Mouse (Mus musculus): ENCODE results near the gene Pdcd4. TPM values are rescaled to one million over a fixed set of nuclear protein-coding genes. Genes with fewer than 3 reads are reported as not detected.
A peak's percentile ranks its signal among the peaks of the same experiment; 100 is the strongest.

Gene Pdcd4
- polyA plus RNA-seq, 1 experiment from 2014 or later, result 115 TPM

- 73% methylated on average over 6 of the region's 6 CpGs for WGBS
- H3K36me3 ChIP-seq (ENCODE audit: poor library complexity, severe bottlenecking), result no peaks in the 10 kb centered on the region
- no peaks in the 10 kb centered on the region for H3K4me1 ChIP-seq
- no peaks in the 10 kb centered on the region for H3K27me3 ChIP-seq
- H3K27ac ChIP-seq, result no peak overlapping the region
- H3K9me3 ChIP-seq (replicated peaks), result no peaks in the 10 kb centered on the region
- no peak overlapping the region for H3K4me3 ChIP-seq
- H3K9ac ChIP-seq, result no peak overlapping the region
- no peak overlapping the region for H3K4me2 ChIP-seq
- ATAC-seq, result no peak
These were observed 16.8 kb upstream of the Pdcd4 start for GRCm38 (mm10) chr19:53875246-53875645.

GRCm38 (mm10) chr19:53877779-53878178, 14.3 kb upstream of the Pdcd4 start:
- Histone ChIP-seq H3K4me2 (no peak overlapping the region), H3K27ac (no peak overlapping the region), H3K9me3 (replicated peaks) (no peaks in the 10 kb centered on the region), H3K4me1 (no peaks in the 10 kb centered on the region), H3K9ac (no peak overlapping the region), H3K36me3 (ENCODE audit: poor library complexity, severe bottlenecking) (no peaks in the 10 kb centered on the region), H3K27me3 (no peaks in the 10 kb centered on the region), H3K4me3 (no peak overlapping the region)
- 83% methylated on average over 1 of the region's 1 CpGs for WGBS
- no peak for ATAC-seq

- no peaks in the 10 kb centered on the region for H3K27me3 ChIP-seq
- 87% methylated on average over 1 of the region's 1 CpGs for WGBS
These were observed 11.6 kb upstream of the Pdcd4 start for GRCm38 (mm10) chr19:53880460-53880859.

DNA sequence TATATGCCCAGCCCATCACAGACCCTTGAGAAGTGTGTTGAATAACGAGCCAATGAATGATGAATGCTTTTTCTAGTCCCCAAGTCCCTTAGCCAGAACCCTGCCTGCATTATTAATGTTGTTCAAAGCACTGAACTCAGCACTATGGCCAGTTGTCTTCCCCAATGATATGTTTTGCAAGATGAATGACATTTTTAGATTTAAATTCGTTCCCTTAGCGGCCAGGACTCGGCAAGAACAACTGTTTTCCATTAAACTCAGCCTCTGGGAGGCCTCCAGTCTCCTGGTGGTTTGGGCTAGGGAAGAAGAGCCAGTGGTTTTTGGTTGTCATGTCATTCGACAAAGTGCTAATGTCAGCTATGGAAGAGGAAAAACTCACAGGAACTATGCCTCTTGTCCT, 10.2 kb upstream of the Pdcd4 start:
- H3K27ac ChIP-seq, result no peak overlapping the region

More at GRCm38 (mm10) chr19:53880460-53880859, 11.6 kb upstream of the Pdcd4 start:
- Histone ChIP-seq H3K27ac (no peak overlapping the region), H3K36me3 (ENCODE audit: poor library complexity, severe bottlenecking) (no peaks in the 10 kb centered on the region), H3K4me1 (peaks cover 3% of the 10 kb centered on the region), H3K9me3 (replicated peaks) (no peaks in the 10 kb centered on the region), H3K4me2 (no peak overlapping the region), H3K9ac (no peak overlapping the region), H3K4me3 (no peak overlapping the region)
- ATAC-seq, result no peak

GRCm38 (mm10) chr19:53885450-53885849, 6.6 kb upstream of the Pdcd4 start:
- no peaks in the 10 kb centered on the region for H3K27me3 ChIP-seq
- H3K4me3 ChIP-seq, result no peak overlapping the region
- 7% methylated on average over 10 of the region's 10 CpGs for WGBS
- H3K4me2 ChIP-seq, result no peak overlapping the region
- H3K9me3 ChIP-seq (replicated peaks), result no peaks in the 10 kb centered on the region
- H3K27ac ChIP-seq, result peak overlapping the region; percentile 14; the same call in 1 of the 2 replicates
- peak; percentile 36; the same call in 1 of the 2 replicates for ATAC-seq
- H3K9ac ChIP-seq, result no peak overlapping the region
- H3K4me1 ChIP-seq, result peaks cover 8% of the 10 kb centered on the region
- no peaks in the 10 kb centered on the region for H3K36me3 ChIP-seq (ENCODE audit: poor library complexity, severe bottlenecking)

More for the DNA sequence above, 10.2 kb upstream of the Pdcd4 start:
- no peaks in the 10 kb centered on the region for H3K36me3 ChIP-seq (ENCODE audit: poor library complexity, severe bottlenecking)
- H3K9ac ChIP-seq, result no peak overlapping the region
- no peak for ATAC-seq
- H3K4me1 ChIP-seq, result peaks cover 8% of the 10 kb centered on the region
- no peak overlapping the region for H3K4me3 ChIP-seq
- no peak overlapping the region for H3K4me2 ChIP-seq
- H3K27me3 ChIP-seq, result no peaks in the 10 kb centered on the region
- 72% methylated on average over 5 of the region's 5 CpGs for WGBS
- no peaks in the 10 kb centered on the region for H3K9me3 ChIP-seq (replicated peaks)

DNA sequence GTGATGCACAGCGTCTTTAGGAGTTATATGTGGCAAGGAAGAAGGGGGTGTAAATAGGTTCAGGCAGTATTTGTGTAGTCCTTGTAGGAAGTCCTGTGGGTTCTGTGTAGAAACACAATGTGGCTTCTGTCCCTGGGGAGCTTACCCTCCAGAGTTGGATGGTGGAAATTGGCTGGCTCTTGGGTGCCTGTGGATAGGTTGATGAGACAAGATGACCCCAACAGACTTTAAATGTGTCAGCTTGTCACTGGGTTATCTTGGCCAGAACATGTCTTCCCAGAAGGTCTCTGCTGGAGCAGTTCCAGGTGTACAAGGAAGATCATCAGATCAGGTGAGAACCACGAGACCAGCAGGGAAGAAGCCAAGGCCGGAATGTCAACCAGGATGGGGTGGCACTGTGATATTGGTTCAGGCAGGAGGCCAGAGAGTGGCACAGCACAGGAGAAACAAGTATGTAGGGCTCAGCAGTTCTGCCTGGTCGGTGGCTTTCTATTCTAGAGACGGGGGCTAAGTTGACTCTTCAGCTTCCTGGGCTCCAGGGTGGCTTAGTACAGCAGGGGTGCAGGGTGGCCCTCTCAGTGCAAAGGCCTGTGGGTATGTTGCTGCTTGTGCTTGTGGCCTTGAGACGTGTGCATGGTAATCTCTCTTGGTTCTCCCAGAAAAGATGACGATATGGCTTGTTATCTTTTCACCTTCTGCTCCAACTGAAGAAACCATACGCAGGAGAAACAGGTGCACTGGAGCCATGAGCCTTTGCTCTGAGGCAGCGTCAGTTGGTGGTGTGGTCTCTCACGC, 5.3 kb upstream of the Pdcd4 start:
- ATAC-seq, result no peak
- whole genome bisulfite sequencing, result 92% methylated on average over 10 of the region's 10 CpGs

GRCm38 (mm10) chr19:53887822-53888221, 4.2 kb upstream of the Pdcd4 start:
- ATAC-seq, result no peak
- Histone ChIP-seq H3K27me3 (no peaks in the 10 kb centered on the region), H3K9ac (no peak overlapping the region), H3K27ac (no peak overlapping the region), H3K4me1 (peaks cover 16% of the 10 kb centered on the region), H3K9me3 (replicated peaks) (no peaks in the 10 kb centered on the region), H3K36me3 (ENCODE audit: poor library complexity, severe bottlenecking) (no peaks in the 10 kb centered on the region), H3K4me2 (no peak overlapping the region), H3K4me3 (no peak overlapping the region)
- WGBS, result 89% methylated on average over 3 of the region's 3 CpGs

More for the DNA sequence above, 5.3 kb upstream of the Pdcd4 start:
- Histone ChIP-seq H3K9me3 (replicated peaks) (no peaks in the 10 kb centered on the region), H3K27ac (no peak overlapping the region), H3K36me3 (ENCODE audit: poor library complexity, severe bottlenecking) (no peaks in the 10 kb centered on the region), H3K4me1 (peaks cover 9% of the 10 kb centered on the region), H3K4me2 (no peak overlapping the region), H3K27me3 (no peaks in the 10 kb centered on the region), H3K4me3 (no peak overlapping the region), H3K9ac (no peak overlapping the region)

DNA sequence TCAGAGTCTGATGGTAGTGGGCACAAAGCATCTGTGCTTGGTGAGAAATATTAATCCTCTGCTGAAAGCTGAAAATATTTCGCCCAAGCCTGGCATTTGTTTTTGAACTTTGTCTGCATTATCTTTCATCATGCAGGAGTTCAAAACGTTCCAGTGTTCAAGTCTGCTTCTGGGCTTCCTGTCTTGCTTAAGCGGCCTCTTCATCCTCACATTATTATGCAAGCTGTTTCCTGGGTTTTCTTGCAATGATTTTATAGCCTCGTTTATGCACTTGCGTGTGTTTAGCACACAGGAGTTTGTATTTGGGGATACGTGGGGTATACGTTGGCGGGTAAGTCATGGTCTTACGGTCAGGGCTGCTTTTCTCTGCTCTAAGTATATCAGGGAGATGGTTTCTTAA, 3.7 kb upstream of the Pdcd4 start:
- WGBS, result 86% methylated on average over 9 of the region's 9 CpGs
- Histone ChIP-seq H3K27me3 (no peaks in the 10 kb centered on the region), H3K4me3 (no peak overlapping the region), H3K4me2 (no peak overlapping the region), H3K27ac (no peak overlapping the region), H3K36me3 (ENCODE audit: poor library complexity, severe bottlenecking) (no peaks in the 10 kb centered on the region), H3K9me3 (replicated peaks) (no peaks in the 10 kb centered on the region), H3K9ac (no peak overlapping the region), H3K4me1 (peaks cover 16% of the 10 kb centered on the region)
- ATAC-seq, result no peak

GRCm38 (mm10) chr19:53889555-53889954, 2.5 kb upstream of the Pdcd4 start:
- Histone ChIP-seq H3K4me2 (no peak overlapping the region), H3K9me3 (replicated peaks) (no peaks in the 10 kb centered on the region), H3K4me3 (no peak overlapping the region), H3K27ac (no peak overlapping the region), H3K27me3 (no peaks in the 10 kb centered on the region), H3K36me3 (ENCODE audit: poor library complexity, severe bottlenecking) (no peaks in the 10 kb centered on the region), H3K9ac (no peak overlapping the region), H3K4me1 (peaks cover 16% of the 10 kb centered on the region)
- ATAC-seq, result no peak
- WGBS, result 88% methylated on average over 5 of the region's 5 CpGs

DNA sequence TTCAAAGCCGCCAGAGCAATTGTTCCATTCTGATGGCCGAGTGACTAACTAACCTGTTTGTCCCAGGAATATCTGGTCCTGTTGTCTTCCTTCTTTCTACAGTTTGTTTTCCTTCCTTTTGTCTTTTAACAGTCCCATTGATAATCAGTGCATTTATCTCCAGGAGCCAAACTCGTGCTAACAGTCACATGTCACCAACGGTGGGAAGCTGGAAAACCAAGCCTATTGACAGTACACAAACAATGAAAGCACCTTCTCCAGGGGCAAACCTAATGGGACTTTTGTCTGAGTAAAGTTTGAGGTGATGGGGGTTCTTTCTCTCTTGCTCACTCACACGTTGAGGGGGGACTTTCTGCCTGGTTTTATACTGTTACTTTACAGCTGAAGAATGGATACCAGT, 1.8 kb upstream of the Pdcd4 start:
- ATAC-seq, result no peak
- peaks cover 15% of the 10 kb centered on the region for H3K4me1 ChIP-seq
- no peaks in the 10 kb centered on the region for H3K9me3 ChIP-seq (replicated peaks)
- H3K4me2 ChIP-seq, result no peak overlapping the region
- WGBS, result 50% methylated on average over 5 of the region's 5 CpGs
- H3K36me3 ChIP-seq (ENCODE audit: poor library complexity, severe bottlenecking), result no peaks in the 10 kb centered on the region
- no peak overlapping the region for H3K4me3 ChIP-seq
- H3K9ac ChIP-seq, result no peak overlapping the region
- no peak overlapping the region for H3K27ac ChIP-seq
- no peaks in the 10 kb centered on the region for H3K27me3 ChIP-seq

DNA sequence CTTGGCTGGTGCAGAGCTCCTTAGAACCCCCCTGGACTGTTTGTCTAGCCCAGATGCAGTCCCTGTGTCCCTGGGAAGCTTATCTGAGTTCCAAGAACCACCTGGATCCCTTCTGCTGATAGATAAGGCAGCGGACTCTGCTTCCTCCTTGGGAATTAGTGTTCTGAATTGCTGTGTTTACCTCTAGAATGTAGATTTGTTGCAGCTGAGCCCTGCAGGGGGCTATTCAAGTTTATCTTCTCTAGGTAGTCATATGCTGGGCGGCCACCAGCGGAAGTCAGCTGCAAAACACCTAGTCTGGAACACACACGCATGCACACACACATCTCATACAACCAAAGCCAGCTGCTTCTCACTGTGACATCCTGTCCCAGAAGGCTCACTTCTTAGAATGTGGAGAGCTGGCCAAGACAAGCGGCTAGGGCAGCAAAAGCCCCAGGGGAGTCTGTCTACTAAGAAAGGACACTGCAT, 1.2 kb upstream of the Pdcd4 start:
- no peak for ATAC-seq
- WGBS, result 68% methylated on average over 5 of the region's 5 CpGs
- Histone ChIP-seq H3K4me1 (peaks cover 9% of the 10 kb centered on the region), H3K9ac (no peak overlapping the region), H3K27me3 (no peaks in the 10 kb centered on the region), H3K27ac (no peak overlapping the region), H3K4me3 (no peak overlapping the region), H3K36me3 (ENCODE audit: poor library complexity, severe bottlenecking) (no peaks in the 10 kb centered on the region), H3K9me3 (replicated peaks) (no peaks in the 10 kb centered on the region), H3K4me2 (no peak overlapping the region)

DNA sequence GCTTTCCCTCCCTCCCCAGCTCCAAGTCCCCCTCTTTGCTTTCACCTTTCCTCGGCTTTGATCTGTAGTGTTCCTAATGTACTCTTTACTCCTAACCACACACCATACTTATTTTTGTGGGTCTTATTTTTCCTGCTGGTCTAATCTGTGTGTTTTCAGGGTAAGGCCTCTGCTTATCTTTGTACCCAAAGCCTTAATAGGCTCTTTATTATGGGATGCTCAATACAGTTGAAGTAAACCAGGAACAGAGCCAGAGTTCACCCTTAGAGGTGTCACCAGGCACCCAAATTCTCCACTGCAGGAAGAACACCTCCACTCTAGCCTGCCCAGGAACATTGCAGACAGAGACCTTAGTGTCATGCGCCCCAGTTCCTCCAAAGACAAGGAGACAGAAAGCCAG, 462 bp upstream of the Pdcd4 start:
- 91% methylated on average over 2 of the region's 2 CpGs for WGBS
- no peak overlapping the region for H3K9ac ChIP-seq
- no peaks in the 10 kb centered on the region for H3K9me3 ChIP-seq (replicated peaks)
- no peaks in the 10 kb centered on the region for H3K27me3 ChIP-seq
- H3K4me2 ChIP-seq, result no peak overlapping the region
- H3K36me3 ChIP-seq (ENCODE audit: poor library complexity, severe bottlenecking), result no peaks in the 10 kb centered on the region
- H3K4me1 ChIP-seq, result peaks cover 8% of the 10 kb centered on the region; the same call in 1 of the 2 replicates
- no peak overlapping the region for H3K27ac ChIP-seq
- no peak overlapping the region for H3K4me3 ChIP-seq
- ATAC-seq, result no peak
